Mouse (Mus musculus): ENCODE results near the gene Arrdc4. TPM values are rescaled to one million over a fixed set of nuclear protein-coding genes. Genes with fewer than 3 reads are reported as not detected.

The Arrdc4 gene
- polyA plus RNA-seq, 1 experiment from 2014 or later = 8.1 TPM

- Histone ChIP-seq H3K27me3 (replicated peaks; ENCODE audit: control insufficient read depth, insufficient read depth, low read length) (no peaks in the 10 kb centered on the region), H3K36me3 (ENCODE audit: control insufficient read depth, insufficient read depth, low read length) (no peaks in the 10 kb centered on the region), H3K4me1 (replicated peaks; ENCODE audit: control insufficient read depth, insufficient read depth, low read length) (peaks cover 8% of the 10 kb centered on the region), H3K27ac (ENCODE audit: low read depth, low read length) (no peak overlapping the region), H3K9me3 (ENCODE audit: control insufficient read depth, low read length) (no peaks in the 10 kb centered on the region), H3K9ac (ENCODE audit: low read depth, low read length) (no peak overlapping the region), H3K4me3 (ENCODE audit: low read depth, low read length) (peak overlapping the region; percentile 30), H3K4me2 (peak overlapping the region; percentile 90)
- ATAC-seq (replicated peaks; ENCODE audit: low FRiP score) = no peak
- DNase-seq (ENCODE audit: low spot score) = no peak
- 60% methylated on average over 8 of the region's 8 CpGs for WGBS
These were observed 878 bp upstream of the Arrdc4 start for GRCm38 (mm10) chr7:68749919-68750318.

GRCm38 (mm10) chr7:68748361-68748760, 680 bp downstream of the Arrdc4 start:
- Histone ChIP-seq H3K36me3 (ENCODE audit: control insufficient read depth, insufficient read depth, low read length) (no peaks in the 10 kb centered on the region), H3K9ac (ENCODE audit: low read depth, low read length) (peak overlapping the region; percentile 73), H3K4me3 (ENCODE audit: low read depth, low read length) (peak overlapping the region; percentile 71), H3K27ac (ENCODE audit: low read depth, low read length) (no peak overlapping the region), H3K9me3 (ENCODE audit: control insufficient read depth, low read length) (no peaks in the 10 kb centered on the region), H3K27me3 (replicated peaks; ENCODE audit: control insufficient read depth, insufficient read depth, low read length) (no peaks in the 10 kb centered on the region), H3K4me1 (replicated peaks; ENCODE audit: control insufficient read depth, insufficient read depth, low read length) (peaks cover 8% of the 10 kb centered on the region), H3K4me2 (peak overlapping the region; percentile 90)
- DNase-seq (ENCODE audit: low spot score) = peak; percentile 34
- WGBS = 16% methylated on average over 8 of the region's 8 CpGs
- no peak for ATAC-seq (replicated peaks; ENCODE audit: low FRiP score)

GRCm38 (mm10) chr7:68744616-68745015, 4.4 kb downstream of the Arrdc4 start:
- WGBS = 87% methylated on average over 9 of the region's 9 CpGs
- Histone ChIP-seq H3K9ac (ENCODE audit: low read depth, low read length) (no peak overlapping the region), H3K4me3 (ENCODE audit: low read depth, low read length) (no peak overlapping the region), H3K27ac (ENCODE audit: low read depth, low read length) (no peak overlapping the region), H3K4me2 (no peak overlapping the region), H3K27me3 (replicated peaks; ENCODE audit: control insufficient read depth, insufficient read depth, low read length) (no peaks in the 10 kb centered on the region), H3K36me3 (ENCODE audit: control insufficient read depth, insufficient read depth, low read length) (no peaks in the 10 kb centered on the region), H3K9me3 (ENCODE audit: control insufficient read depth, low read length) (no peaks in the 10 kb centered on the region), H3K4me1 (replicated peaks; ENCODE audit: control insufficient read depth, insufficient read depth, low read length) (peaks cover 5% of the 10 kb centered on the region)
- DNase-seq (ENCODE audit: low spot score) (no peak), ATAC-seq (replicated peaks; ENCODE audit: low FRiP score) (no peak)

GRCm38 (mm10) chr7:68744206-68744605, 4.8 kb downstream of the Arrdc4 start:
- no peak overlapping the region for H3K9ac ChIP-seq (ENCODE audit: low read depth, low read length)
- H3K4me1 ChIP-seq (replicated peaks; ENCODE audit: control insufficient read depth, insufficient read depth, low read length) = peaks cover 4% of the 10 kb centered on the region; the same call in 1 of the 2 replicates
- H3K27me3 ChIP-seq (replicated peaks; ENCODE audit: control insufficient read depth, insufficient read depth, low read length) = no peaks in the 10 kb centered on the region
- WGBS = 91% methylated on average over 2 of the region's 2 CpGs
- no peaks in the 10 kb centered on the region for H3K36me3 ChIP-seq (ENCODE audit: control insufficient read depth, insufficient read depth, low read length)
- no peaks in the 10 kb centered on the region for H3K9me3 ChIP-seq (ENCODE audit: control insufficient read depth, low read length)
- H3K4me2 ChIP-seq = no peak overlapping the region
- no peak for ATAC-seq (replicated peaks; ENCODE audit: low FRiP score)
- H3K27ac ChIP-seq (ENCODE audit: low read depth, low read length) = no peak overlapping the region
- H3K4me3 ChIP-seq (ENCODE audit: low read depth, low read length) = no peak overlapping the region
- no peak for DNase-seq (ENCODE audit: low spot score)

GRCm38 (mm10) chr7:68740763-68741162, 8.3 kb downstream of the Arrdc4 start:
- Histone ChIP-seq H3K4me2 (no peak overlapping the region), H3K4me3 (ENCODE audit: low read depth, low read length) (no peak overlapping the region), H3K4me1 (replicated peaks; ENCODE audit: control insufficient read depth, insufficient read depth, low read length) (no peaks in the 10 kb centered on the region), H3K9me3 (ENCODE audit: control insufficient read depth, low read length) (no peaks in the 10 kb centered on the region), H3K27me3 (replicated peaks; ENCODE audit: control insufficient read depth, insufficient read depth, low read length) (no peaks in the 10 kb centered on the region), H3K36me3 (ENCODE audit: control insufficient read depth, insufficient read depth, low read length) (no peaks in the 10 kb centered on the region), H3K27ac (ENCODE audit: low read depth, low read length) (no peak overlapping the region), H3K9ac (ENCODE audit: low read depth, low read length) (no peak overlapping the region)
- no peak for ATAC-seq (replicated peaks; ENCODE audit: low FRiP score)
- no peak for DNase-seq (ENCODE audit: low spot score)
- 88% methylated on average over 6 of the region's 6 CpGs for WGBS

- no peaks in the 10 kb centered on the region for H3K27me3 ChIP-seq (replicated peaks; ENCODE audit: control insufficient read depth, insufficient read depth, low read length)
- no peak overlapping the region for H3K4me2 ChIP-seq
- ATAC-seq (replicated peaks; ENCODE audit: low FRiP score) (no peak), DNase-seq (ENCODE audit: low spot score) (no peak)
- H3K27ac ChIP-seq (ENCODE audit: low read depth, low read length) = no peak overlapping the region
- H3K9ac ChIP-seq (ENCODE audit: low read depth, low read length) = no peak overlapping the region
- H3K4me1 ChIP-seq (replicated peaks; ENCODE audit: control insufficient read depth, insufficient read depth, low read length) = no peaks in the 10 kb centered on the region
- no peaks in the 10 kb centered on the region for H3K36me3 ChIP-seq (ENCODE audit: control insufficient read depth, insufficient read depth, low read length)
- 71% methylated on average over 11 of the region's 11 CpGs for WGBS
- no peak overlapping the region for H3K4me3 ChIP-seq (ENCODE audit: low read depth, low read length)
- H3K9me3 ChIP-seq (ENCODE audit: control insufficient read depth, low read length) = no peaks in the 10 kb centered on the region
These were observed 10.2 kb downstream of the Arrdc4 start for GRCm38 (mm10) chr7:68738676-68739399.

- ATAC-seq (replicated peaks; ENCODE audit: low FRiP score) (no peak), DNase-seq (ENCODE audit: low spot score) (no peak)
- Histone ChIP-seq H3K4me2 (no peak overlapping the region), H3K36me3 (ENCODE audit: control insufficient read depth, insufficient read depth, low read length) (no peaks in the 10 kb centered on the region), H3K27ac (ENCODE audit: low read depth, low read length) (no peak overlapping the region), H3K9ac (ENCODE audit: low read depth, low read length) (no peak overlapping the region), H3K9me3 (ENCODE audit: control insufficient read depth, low read length) (no peaks in the 10 kb centered on the region), H3K4me3 (ENCODE audit: low read depth, low read length) (no peak overlapping the region), H3K4me1 (replicated peaks; ENCODE audit: control insufficient read depth, insufficient read depth, low read length) (no peaks in the 10 kb centered on the region), H3K27me3 (replicated peaks; ENCODE audit: control insufficient read depth, insufficient read depth, low read length) (no peaks in the 10 kb centered on the region)
- WGBS = 89% methylated on average over 5 of the region's 5 CpGs
These were observed 22.7 kb downstream of the Arrdc4 start for GRCm38 (mm10) chr7:68726380-68726779.

- no peak overlapping the region for H3K4me3 ChIP-seq (ENCODE audit: low read depth, low read length)
- ATAC-seq (replicated peaks; ENCODE audit: low FRiP score) (no peak), DNase-seq (ENCODE audit: low spot score) (no peak)
- no peaks in the 10 kb centered on the region for H3K4me1 ChIP-seq (replicated peaks; ENCODE audit: control insufficient read depth, insufficient read depth, low read length)
- no peak overlapping the region for H3K27ac ChIP-seq (ENCODE audit: low read depth, low read length)
- no peak overlapping the region for H3K4me2 ChIP-seq
- no peaks in the 10 kb centered on the region for H3K27me3 ChIP-seq (replicated peaks; ENCODE audit: control insufficient read depth, insufficient read depth, low read length)
- H3K36me3 ChIP-seq (ENCODE audit: control insufficient read depth, insufficient read depth, low read length) = no peaks in the 10 kb centered on the region
- WGBS = 69% methylated on average over 7 of the region's 7 CpGs
- no peaks in the 10 kb centered on the region for H3K9me3 ChIP-seq (ENCODE audit: control insufficient read depth, low read length)
- no peak overlapping the region for H3K9ac ChIP-seq (ENCODE audit: low read depth, low read length)
These were observed 24.3 kb downstream of the Arrdc4 start for GRCm38 (mm10) chr7:68724711-68725110.

GRCm38 (mm10) chr7:68721520-68721919, 27.5 kb downstream of the Arrdc4 start:
- no peaks in the 10 kb centered on the region for H3K36me3 ChIP-seq (ENCODE audit: control insufficient read depth, insufficient read depth, low read length)
- no peak overlapping the region for H3K4me2 ChIP-seq
- no peak overlapping the region for H3K4me3 ChIP-seq (ENCODE audit: low read depth, low read length)
- no peaks in the 10 kb centered on the region for H3K9me3 ChIP-seq (ENCODE audit: control insufficient read depth, low read length)
- H3K9ac ChIP-seq (ENCODE audit: low read depth, low read length) = no peak overlapping the region
- H3K4me1 ChIP-seq (replicated peaks; ENCODE audit: control insufficient read depth, insufficient read depth, low read length) = no peaks in the 10 kb centered on the region
- ATAC-seq (replicated peaks; ENCODE audit: low FRiP score) (no peak), DNase-seq (ENCODE audit: low spot score) (no peak)
- 86% methylated on average over 4 of the region's 4 CpGs for WGBS
- no peaks in the 10 kb centered on the region for H3K27me3 ChIP-seq (replicated peaks; ENCODE audit: control insufficient read depth, insufficient read depth, low read length)
- no peak overlapping the region for H3K27ac ChIP-seq (ENCODE audit: low read depth, low read length)
